Mouse (Mus musculus): ENCODE measurements around the gene Ildr1.

Ildr1 gene

DNA sequence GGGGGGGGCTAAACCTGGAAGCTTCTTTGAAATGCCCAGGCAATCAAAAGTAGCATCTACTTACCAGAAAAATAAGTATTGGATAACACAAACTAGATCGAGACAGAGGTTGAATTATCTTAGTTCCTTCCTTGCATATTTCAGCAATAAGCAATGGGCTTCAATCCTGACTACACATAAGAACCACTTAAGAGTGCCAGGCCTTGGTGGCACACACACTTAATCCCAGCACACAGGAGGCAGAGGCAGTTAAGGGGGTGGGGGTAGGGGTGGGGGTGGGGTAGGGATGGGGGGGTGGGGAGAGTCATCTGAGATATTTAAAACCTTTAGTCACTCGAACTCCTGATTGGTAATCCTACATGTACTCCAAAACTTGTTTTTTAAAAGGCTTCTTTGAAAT, 77.5 kb downstream of the Ildr1 start:
- no peak for DNase-seq (ENCODE audit: low spot score in 2 of 2)

GRCm38 (mm10) chr16:36771703-36772102, 77.9 kb downstream of the Ildr1 start:
- DNase-seq (ENCODE audit: low spot score in 2 of 2): no peak

DNA sequence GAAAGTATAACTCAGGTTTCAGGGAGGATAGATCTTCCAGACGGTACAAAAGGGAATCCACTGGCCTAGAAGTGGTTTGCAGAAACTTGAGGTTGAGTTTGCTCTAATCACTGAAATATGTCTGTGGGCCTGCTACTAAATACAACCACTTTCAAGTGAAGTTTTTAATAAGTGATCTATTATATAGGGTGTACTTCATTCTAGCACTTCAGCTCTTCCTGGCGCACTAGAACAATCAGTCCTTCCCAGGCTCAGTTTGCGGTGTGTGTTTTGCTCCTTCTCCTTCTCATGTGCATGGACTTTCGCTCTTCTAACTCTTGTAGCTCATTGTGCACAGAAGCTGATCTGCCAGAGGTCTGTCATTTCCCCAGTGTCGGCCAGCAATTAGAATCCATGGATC, 79.2 kb downstream of the Ildr1 start:
- no peak for DNase-seq (ENCODE audit: low spot score in 2 of 2)

GRCm38 (mm10) chr16:36775658-36776057, 81.9 kb downstream of the Ildr1 start:
- DNase-seq (ENCODE audit: low spot score in 2 of 2): no peak

Data from spleen, postnatal 36 days (tissue).